In the genomic region with DNA sequence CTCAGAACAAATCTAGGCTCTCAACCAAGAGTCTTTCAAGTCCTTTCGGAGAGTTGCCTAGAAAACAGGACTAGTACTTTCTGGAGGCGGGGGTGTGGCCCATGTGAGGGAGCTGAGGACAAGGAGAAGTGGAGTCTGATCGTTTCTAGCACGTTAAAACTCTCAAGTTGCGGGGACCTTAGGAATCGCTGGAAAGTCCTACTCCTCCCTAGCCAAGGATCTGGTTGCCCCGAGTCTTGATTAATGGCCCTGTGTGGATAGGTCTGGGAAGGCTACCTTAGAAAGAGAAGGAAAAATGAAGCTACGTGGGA, we compare ENCODE assay signal across 8 mouse cellular contexts. TPM values are rescaled to one million over a fixed set of nuclear protein-coding genes. Genes with fewer than 3 reads are reported as not detected.
A peak's percentile ranks its signal among the peaks of the same experiment; 100 is the strongest.
DNase-seq lines count a peak whose midpoint lies in the region; ATAC-seq and TF ChIP-seq lines count a peak whose summit lies in the region.

No protein-coding gene starts in this region.

- ATAC-seq in erythroblast, adult 5-6 weeks (replicated peaks; ENCODE audit: low FRiP score, poor library complexity, severe bottlenecking): no peak
- ATAC-seq in G1E (ENCODE audit: extremely low read depth, insufficient number of reproducible peaks, low FRiP score, poor library complexity, severe bottlenecking): no peak
- no peak for ATAC-seq in heart, postnatal 0 days (ENCODE audit: insufficient read depth, low read depth)
- no peak for ATAC-seq in liver, embryonic 14.5 days (ENCODE audit: insufficient read depth)

- WGBS in heart, postnatal 0 days: 3% methylated on average over 8 of the region's 8 CpGs
- 5% methylated on average over 8 of the region's 8 CpGs for WGBS in liver, embryonic 14.5 days (ENCODE audit: insufficient replicate concordance)

- DNase-seq in G1E (ENCODE audit: low spot score): no peak
- no peak for DNase-seq in heart, postnatal 0 days (ENCODE audit: low spot score)
- DNase-seq in liver, embryonic 14.5 days (ENCODE audit: low read depth in 3 of 3, low spot score in 3 of 3): no peak
- peak; percentile 56 for DNase-seq in testis, postnatal 14 days (ENCODE audit: low spot score)
- no peak for DNase-seq in spleen, postnatal 4 days (ENCODE audit: low spot score in 2 of 2)
- DNase-seq in layer of hippocampus, postnatal 25 days (ENCODE audit: extremely low spot score in 1 of 2, low spot score in 1 of 2): no peak

- peaks cover 14% of the 10 kb centered on the region for H3K9me3 ChIP-seq in erythroblast, embryonic 14.5 days (ENCODE audit: control insufficient read depth, low read length)
- no peaks in the 10 kb centered on the region for H3K9me3 ChIP-seq in G1E (replicated peaks)
- no peaks in the 10 kb centered on the region for H3K9me3 ChIP-seq in heart, postnatal 0 days (replicated peaks; ENCODE audit: control insufficient read depth, low read length)
- no peaks in the 10 kb centered on the region for H3K9me3 ChIP-seq in liver, embryonic 14.5 days (ENCODE audit: control insufficient read depth, low read length)

- H3K4me2 ChIP-seq in heart, postnatal 0 days (ENCODE audit: low read depth, low read length): peak overlapping the region; percentile 76
- peak overlapping the region; percentile 52 for H3K4me2 ChIP-seq in liver, embryonic 14.5 days (ENCODE audit: low read depth)

- no peak overlapping the region; the same call in 1 of the 2 replicates for H3K9ac ChIP-seq in heart, postnatal 0 days (replicated peaks; ENCODE audit: low read depth, low read length)
- H3K9ac ChIP-seq in liver, embryonic 14.5 days (replicated peaks): no peak overlapping the region

- H3K4me1 ChIP-seq in erythroblast, embryonic 14.5 days (ENCODE audit: control insufficient read depth): peaks cover 45% of the 10 kb centered on the region
- peaks cover 79% of the 10 kb centered on the region for H3K4me1 ChIP-seq in G1E (ENCODE audit: insufficient read depth, low read depth, low read length)
- H3K4me1 ChIP-seq in heart, postnatal 0 days (ENCODE audit: control insufficient read depth, insufficient read depth): peaks cover 16% of the 10 kb centered on the region
- H3K4me1 ChIP-seq in liver, embryonic 14.5 days (replicated peaks; ENCODE audit: control insufficient read depth in 2 of 2, insufficient read depth in 2 of 2, low read length in 1 of 2): peaks cover 0 to 10% of the 10 kb centered on the region in 2 experiments; a peak in 1 of 4 replicates

- H3K27me3 ChIP-seq in erythroblast, embryonic 14.5 days (ENCODE audit: control insufficient read depth): peaks cover 100% of the 10 kb centered on the region
- H3K27me3 ChIP-seq in G1E (ENCODE audit: insufficient read depth, low read length): peaks cover 78% of the 10 kb centered on the region
- peaks cover 92% of the 10 kb centered on the region for H3K27me3 ChIP-seq in heart, postnatal 0 days (ENCODE audit: control insufficient read depth, insufficient read depth, low read length)
- H3K27me3 ChIP-seq in liver, embryonic 14.5 days (ENCODE audit: control insufficient read depth, insufficient read depth, low read length): peaks cover 97% of the 10 kb centered on the region

- TF ChIP-seq EP300 in heart, postnatal 0 days (IDR thresholded peaks at IDR 0.05; ENCODE audit: low read depth): no peak
- no peak for TF ChIP-seq EP300 in liver, embryonic 14.5 days (IDR thresholded peaks at IDR 0.05; ENCODE audit: low read depth)

- peak overlapping the region; percentile 84 for H3K27ac ChIP-seq in heart, postnatal 0 days (ENCODE audit: low read depth)
- no peak overlapping the region for H3K27ac ChIP-seq in liver, embryonic 14.5 days

- H3K36me3 ChIP-seq in erythroblast, embryonic 14.5 days (ENCODE audit: control insufficient read depth): no peaks in the 10 kb centered on the region
- H3K36me3 ChIP-seq in G1E (replicated peaks): no peaks in the 10 kb centered on the region
- H3K36me3 ChIP-seq in heart, postnatal 0 days (replicated peaks; ENCODE audit: control insufficient read depth, insufficient read depth, low read length): 0 out of 2 replicates have a peak, but pooled peaks cover 6% of the 10 kb centered on the region
- no peaks in the 10 kb centered on the region for H3K36me3 ChIP-seq in liver, embryonic 14.5 days (replicated peaks; ENCODE audit: control insufficient read depth, insufficient read depth, low read depth)

- no peak for TF ChIP-seq CTCF in G1E (IDR thresholded peaks at IDR 0.05; ENCODE audit: low read depth, low read length)
- no peak for TF ChIP-seq CTCF in heart, postnatal 0 days (IDR thresholded peaks at IDR 0.05; ENCODE audit: low read depth)
- no peak for TF ChIP-seq CTCF in liver, embryonic 14.5 days (IDR thresholded peaks at IDR 0.05; ENCODE audit: low read depth)

- H3K4me3 ChIP-seq in erythroblast, embryonic 14.5 days (replicated peaks): peak overlapping the region; percentile 49
- H3K4me3 ChIP-seq in G1E (ENCODE audit: low read depth, low read length): peak overlapping the region; percentile 71; the same call in 1 of the 2 replicates
- H3K4me3 ChIP-seq in heart, postnatal 0 days (ENCODE audit: low read depth, low read length): peak overlapping the region; percentile 67
- H3K4me3 ChIP-seq in liver, embryonic 14.5 days (ENCODE audit: insufficient read depth in 1 of 2, low read depth in 2 of 2, low read length in 2 of 2): no peak overlapping the region; a peak in 1 of 4 replicates

RNA-seq across cellular contexts. Expression of gene Ltbp4, which starts 6.0 kb away (rescaled TPM):
- 0.01 and 0.03 TPM in 2 replicates for polyA plus RNA-seq in erythroblast, embryonic 14.5 days (2012)
- total RNA-seq in erythroblast, adult 5-6 weeks (2015; ENCODE audit: low replicate concordance): not detected in 2 replicates
- total RNA-seq in erythroblast, adult 5-6 weeks (2017; ENCODE audit: low replicate concordance): 1.2 TPM in 1 of 2 replicates, not detected in the other
- total RNA-seq in G1E (2014; fragmentation: Nextera tagmentation) (0.39 and 9.1 TPM in 2 replicates), G1E (2017) (0.06 and 0.16 TPM in 2 replicates)
- 1.0 and 1.5 TPM in 2 replicates for polyA plus RNA-seq in G1E (2012)
- 150 TPM in 2 replicates for total RNA-seq in heart, postnatal 0 days (2014; rRNA removed; ENCODE audit: low replicate concordance)
- 56.9 and 61.7 TPM in 2 replicates for polyA plus RNA-seq in heart, postnatal 0 days (2015; fragmentation: Nextera tagmentation; extraction: Ambion mirVana)
- 5.2 and 5.5 TPM in 2 replicates for polyA plus RNA-seq in liver, embryonic 14.5 days (2012; rRNA removed)
- 2.5 and 3.0 TPM in 2 replicates for polyA plus RNA-seq in liver, embryonic 14.5 days (2014; fragmentation: Nextera tagmentation; extraction: Ambion mirVana)
- 10 to 100 TPM; 47.2 to 61.7 TPM for total RNA-seq in layer of hippocampus, postnatal 25 days (2021)

RNA-seq across cellular contexts. Expression of gene Shkbp1, which starts 24.3 kb away (rescaled TPM):
- 13.0 and 15.9 TPM in 2 replicates for polyA plus RNA-seq in erythroblast, embryonic 14.5 days (2012)
- total RNA-seq in erythroblast, adult 5-6 weeks (2015; ENCODE audit: low replicate concordance): 9.0 and 13.3 TPM in 2 replicates
- total RNA-seq in erythroblast, adult 5-6 weeks (2017; ENCODE audit: low replicate concordance): 3.4 and 10.0 TPM in 2 replicates
- total RNA-seq in G1E (2014; fragmentation: Nextera tagmentation): 89.8 and 111 TPM in 2 replicates
- 27.4 and 29.5 TPM in 2 replicates for total RNA-seq in G1E (2017)
- polyA plus RNA-seq in G1E (2012): 218 and 220 TPM in 2 replicates
- 16.7 and 21.0 TPM in 2 replicates for total RNA-seq in heart, postnatal 0 days (2014; rRNA removed; ENCODE audit: low replicate concordance)
- polyA plus RNA-seq in heart, postnatal 0 days (2015; fragmentation: Nextera tagmentation; extraction: Ambion mirVana): 14.2 and 18.3 TPM in 2 replicates
- polyA plus RNA-seq in liver, embryonic 14.5 days (2012; rRNA removed): 19.1 and 24.7 TPM in 2 replicates
- 11.8 and 15.1 TPM in 2 replicates for polyA plus RNA-seq in liver, embryonic 14.5 days (2014; fragmentation: Nextera tagmentation; extraction: Ambion mirVana)
- 10 to 100 TPM; 19.7 to 30.4 TPM for total RNA-seq in layer of hippocampus, postnatal 25 days (2021)

RNA-seq across cellular contexts. Expression of gene Gm20479, which starts 25.7 kb away (rescaled TPM):
- polyA plus RNA-seq in erythroblast, embryonic 14.5 days (2012): not detected in 2 replicates
- not detected in 2 replicates for total RNA-seq in erythroblast, adult 5-6 weeks (2015; ENCODE audit: low replicate concordance)
- total RNA-seq in erythroblast, adult 5-6 weeks (2017; ENCODE audit: low replicate concordance): not detected in 2 replicates
- total RNA-seq in G1E (2014; fragmentation: Nextera tagmentation) (not detected in 2 replicates), G1E (2017) (1.3 TPM in 1 of 2 replicates, not detected in the other)
- polyA plus RNA-seq in G1E (2012): 1.2 and 1.4 TPM in 2 replicates
- total RNA-seq in heart, postnatal 0 days (2014; rRNA removed; ENCODE audit: low replicate concordance): 2.0 TPM in 1 of 2 replicates, not detected in the other
- 0.46 TPM in 1 of 2 replicates, not detected in the other for polyA plus RNA-seq in heart, postnatal 0 days (2015; fragmentation: Nextera tagmentation; extraction: Ambion mirVana)
- 0.09 and 0.40 TPM in 2 replicates for polyA plus RNA-seq in liver, embryonic 14.5 days (2012; rRNA removed)
- polyA plus RNA-seq in liver, embryonic 14.5 days (2014; fragmentation: Nextera tagmentation; extraction: Ambion mirVana): not detected in 2 replicates
- total RNA-seq in layer of hippocampus, postnatal 25 days (2021): not detected

Comparison
In these comparisons a context has a peak if more than half of its experiments do, and no peak if none do; other contexts are left out.
1. H3K4me3 ChIP-seq: peak in erythroblast, embryonic 14.5 days (single experiment), G1E (single experiment) and heart, postnatal 0 days (single experiment); none in liver, embryonic 14.5 days (0 of 2).
2. RNA of gene Ltbp4, which starts 6.0 kb away (total RNA-seq): 150 TPM in heart, postnatal 0 days and 47.2 to 61.7 TPM in layer of hippocampus, postnatal 25 days; 0.06 to 9.1 TPM in G1E and 1.2 TPM in erythroblast, adult 5-6 weeks; every median in the first group is over 4 times any median in the second.